Mouse (Mus musculus) testis, postnatal 14 days (tissue): ENCODE measurements around the gene Vangl1.

ENCODE experiments used
- DNase-seq: peaks from one replicate; pipeline ENCODE4 v3.0.0; 2021; ENCODE audit warnings: low spot score

Gene Vangl1

GRCm38 (mm10) chr3:102142947-102143346 lies 61.5 kb downstream of the Vangl1 start:
- no peak for DNase-seq

GRCm38 (mm10) chr3:102141893-102142292 lies 62.6 kb downstream of the Vangl1 start:
- DNase-seq = no peak

GRCm38 (mm10) chr3:102141451-102141850 lies 63.0 kb downstream of the Vangl1 start:
- no peak for DNase-seq

- DNase-seq = no peak
Measured at GRCm38 (mm10) chr3:102140606-102141005, 63.9 kb downstream of the Vangl1 start.

- DNase-seq = no peak
Measured at GRCm38 (mm10) chr3:102138899-102139298, 65.6 kb downstream of the Vangl1 start.

GRCm38 (mm10) chr3:102137158-102137557 lies 67.3 kb downstream of the Vangl1 start:
- DNase-seq = no peak

- no peak for DNase-seq
Measured at GRCm38 (mm10) chr3:102135389-102136113, 68.9 kb downstream of the Vangl1 start.

GRCm38 (mm10) chr3:102131627-102132324 lies 72.7 kb downstream of the Vangl1 start:
- no peak for DNase-seq

GRCm38 (mm10) chr3:102130478-102130877 lies 74.0 kb downstream of the Vangl1 start:
- DNase-seq = no peak

GRCm38 (mm10) chr3:102128242-102128641 lies 76.3 kb downstream of the Vangl1 start:
- no peak for DNase-seq

- DNase-seq = no peak
Measured at GRCm38 (mm10) chr3:102127114-102127513, 77.4 kb downstream of the Vangl1 start.

- DNase-seq = no peak
Measured at GRCm38 (mm10) chr3:102125546-102125945, 78.9 kb downstream of the Vangl1 start.

- no peak for DNase-seq
Measured at GRCm38 (mm10) chr3:102123654-102124053, 80.8 kb downstream of the Vangl1 start.

GRCm38 (mm10) chr3:102122046-102122445 lies 82.4 kb downstream of the Vangl1 start:
- no peak for DNase-seq

- DNase-seq = no peak
Measured at GRCm38 (mm10) chr3:102120947-102121346, 83.5 kb downstream of the Vangl1 start.

GRCm38 (mm10) chr3:102111979-102112599 lies 92.4 kb downstream of the Vangl1 start:
- no peak for DNase-seq

GRCm38 (mm10) chr3:102108201-102108600 lies 96.3 kb downstream of the Vangl1 start:
- DNase-seq = no peak

GRCm38 (mm10) chr3:102103811-102104565 lies 100.5 kb downstream of the Vangl1 start:
- no peak for DNase-seq
